Mouse (Mus musculus): ENCODE data around the gene Kcnd3.

- no peak for TF ChIP-seq CTCF (IDR thresholded peaks at IDR 0.05)
- no peak for TF ChIP-seq POLR2A (IDR thresholded peaks at IDR 0.05; ENCODE audit: insufficient read depth, low read depth, low read length)
Observed at GRCm38 (mm10) chr3:105605726-105606125, 153.6 kb downstream of the Kcnd3 start.

All from heart, adult 2 months (tissue).